Mouse (Mus musculus): ENCODE measurements around the gene Abhd12. TPM values are rescaled to one million over a fixed set of nuclear protein-coding genes. Genes with fewer than 3 reads are reported as not detected.
A peak's percentile ranks its signal among the peaks of the same experiment; 100 is the strongest.
"Not testable (repeated sequence)": the region's sequence is repeated elsewhere in the genome, so short reads cannot be mapped to it uniquely, and the experiment has no call there.

Abhd12 gene
- polyA plus RNA-seq (2014; fragmentation: Nextera tagmentation; extraction: Ambion mirVana) = 89.8 and 100 TPM in 2 replicates

- H3K27ac ChIP-seq (ENCODE audit: low read depth, low read length) = peak within 1 kb of the TSS; percentile 79
- H3K9ac ChIP-seq (ENCODE audit: low read length) = peak within 1 kb of the TSS; percentile 94
- peak; percentile 98 for ATAC-seq
- peak within 1 kb of the TSS; percentile 79 for H3K4me2 ChIP-seq (ENCODE audit: low read length)
- no peaks in the 10 kb centered on the region for H3K9me3 ChIP-seq (replicated peaks; ENCODE audit: control insufficient read depth, low read length)
- peak within 1 kb of the TSS; percentile 86 for H3K4me3 ChIP-seq (ENCODE audit: low read depth, low read length)
- H3K27me3 ChIP-seq (replicated peaks; ENCODE audit: control insufficient read depth, insufficient read depth, low read length) = no peaks in the 10 kb centered on the region
- peaks cover 12% of the 10 kb centered on the region for H3K4me1 ChIP-seq (ENCODE audit: control insufficient read depth, insufficient read depth, low read length)
- 0 out of 2 replicates have a peak, but pooled peaks cover 7% of the 10 kb centered on the region for H3K36me3 ChIP-seq (ENCODE audit: control insufficient read depth, insufficient read depth, low read length)
- peak; percentile 98 for DNase-seq (ENCODE audit: low spot score)
- under 1% methylated on average over 58 of the region's 72 CpGs for WGBS
Measured at GRCm38 (mm10) chr2:150904272-150904935, at the start of gene Abhd12. Gene Abhd12, minus strand, starts transcription at chr2:150904741.

GRCm38 (mm10) chr2:150951201-150951600, 46.7 kb upstream of the Abhd12 start:
- H3K4me1 ChIP-seq (ENCODE audit: control insufficient read depth, insufficient read depth, low read length) = no peaks in the 10 kb centered on the region
- no peak overlapping the region for H3K27ac ChIP-seq (ENCODE audit: low read depth, low read length)
- H3K9me3 ChIP-seq (replicated peaks; ENCODE audit: control insufficient read depth, low read length) = no peaks in the 10 kb centered on the region
- 97% methylated on average over 2 of the region's 2 CpGs for WGBS
- H3K9ac ChIP-seq (ENCODE audit: low read length) = no peak overlapping the region
- ATAC-seq (no peak), DNase-seq (ENCODE audit: low spot score) (no peak)
- peaks cover 72% of the 10 kb centered on the region for H3K36me3 ChIP-seq (ENCODE audit: control insufficient read depth, insufficient read depth, low read length)
- no peak overlapping the region for H3K4me2 ChIP-seq (ENCODE audit: low read length)
- H3K4me3 ChIP-seq (ENCODE audit: low read depth, low read length) = no peak overlapping the region
- no peaks in the 10 kb centered on the region for H3K27me3 ChIP-seq (replicated peaks; ENCODE audit: control insufficient read depth, insufficient read depth, low read length)

GRCm38 (mm10) chr2:150950056-150950455, 45.5 kb upstream of the Abhd12 start:
- WGBS = 93% methylated on average over 6 of the region's 6 CpGs
- Histone ChIP-seq H3K9ac (ENCODE audit: low read length) (no peak overlapping the region), H3K36me3 (ENCODE audit: control insufficient read depth, insufficient read depth, low read length) (peaks cover 62% of the 10 kb centered on the region), H3K27ac (ENCODE audit: low read depth, low read length) (no peak overlapping the region), H3K4me2 (ENCODE audit: low read length) (no peak overlapping the region), H3K4me3 (ENCODE audit: low read depth, low read length) (no peak overlapping the region), H3K9me3 (replicated peaks; ENCODE audit: control insufficient read depth, low read length) (no peaks in the 10 kb centered on the region), H3K4me1 (ENCODE audit: control insufficient read depth, insufficient read depth, low read length) (no peaks in the 10 kb centered on the region), H3K27me3 (replicated peaks; ENCODE audit: control insufficient read depth, insufficient read depth, low read length) (no peaks in the 10 kb centered on the region)
- ATAC-seq (no peak), DNase-seq (ENCODE audit: low spot score) (no peak)

GRCm38 (mm10) chr2:150949652-150950051, 45.1 kb upstream of the Abhd12 start:
- ATAC-seq = no peak
- Histone ChIP-seq H3K9me3 (replicated peaks; ENCODE audit: control insufficient read depth, low read length) (no peaks in the 10 kb centered on the region), H3K36me3 (ENCODE audit: control insufficient read depth, insufficient read depth, low read length) (peaks cover 62% of the 10 kb centered on the region)

GRCm38 (mm10) chr2:150948786-150949185, 44.2 kb upstream of the Abhd12 start:
- ATAC-seq (no peak), DNase-seq (ENCODE audit: low spot score) (no peak)
- no peaks in the 10 kb centered on the region for H3K9me3 ChIP-seq (replicated peaks; ENCODE audit: control insufficient read depth, low read length)
- 83% methylated on average over 5 of the region's 5 CpGs for WGBS
- no peak overlapping the region for H3K27ac ChIP-seq (ENCODE audit: low read depth, low read length)
- H3K4me3 ChIP-seq (ENCODE audit: low read depth, low read length) = no peak overlapping the region
- H3K36me3 ChIP-seq (ENCODE audit: control insufficient read depth, insufficient read depth, low read length) = peaks cover 63% of the 10 kb centered on the region
- no peaks in the 10 kb centered on the region for H3K27me3 ChIP-seq (replicated peaks; ENCODE audit: control insufficient read depth, insufficient read depth, low read length)
- no peak overlapping the region for H3K9ac ChIP-seq (ENCODE audit: low read length)
- no peaks in the 10 kb centered on the region for H3K4me1 ChIP-seq (ENCODE audit: control insufficient read depth, insufficient read depth, low read length)
- H3K4me2 ChIP-seq (ENCODE audit: low read length) = no peak overlapping the region

More at GRCm38 (mm10) chr2:150949652-150950051, 45.1 kb upstream of the Abhd12 start:
- Histone ChIP-seq H3K9ac (ENCODE audit: low read length) (no peak overlapping the region), H3K27me3 (replicated peaks; ENCODE audit: control insufficient read depth, insufficient read depth, low read length) (no peaks in the 10 kb centered on the region), H3K4me2 (ENCODE audit: low read length) (no peak overlapping the region), H3K27ac (ENCODE audit: low read depth, low read length) (no peak overlapping the region), H3K4me3 (ENCODE audit: low read depth, low read length) (no peak overlapping the region), H3K4me1 (ENCODE audit: control insufficient read depth, insufficient read depth, low read length) (no peaks in the 10 kb centered on the region)
- WGBS = 92% methylated on average over 3 of the region's 3 CpGs
- no peak for DNase-seq (ENCODE audit: low spot score)

GRCm38 (mm10) chr2:150947880-150948611, 43.5 kb upstream of the Abhd12 start:
- not testable (repeated sequence) for H3K4me1 ChIP-seq (ENCODE audit: control insufficient read depth, insufficient read depth, low read length); ATAC-seq; H3K9ac ChIP-seq (ENCODE audit: low read length); H3K9me3 ChIP-seq (replicated peaks; ENCODE audit: control insufficient read depth, low read length); H3K27me3 ChIP-seq (replicated peaks; ENCODE audit: control insufficient read depth, insufficient read depth, low read length); H3K4me2 ChIP-seq (ENCODE audit: low read length); H3K27ac ChIP-seq (ENCODE audit: low read depth, low read length); DNase-seq (ENCODE audit: low spot score); H3K4me3 ChIP-seq (ENCODE audit: low read depth, low read length)
- peaks cover 65% of the 10 kb centered on the region for H3K36me3 ChIP-seq (ENCODE audit: control insufficient read depth, insufficient read depth, low read length)
- 92% methylated on average over 12 of the region's 12 CpGs for WGBS

- not testable (repeated sequence) for H3K27me3 ChIP-seq (replicated peaks; ENCODE audit: control insufficient read depth, insufficient read depth, low read length); ATAC-seq; H3K4me3 ChIP-seq (ENCODE audit: low read depth, low read length); H3K4me1 ChIP-seq (ENCODE audit: control insufficient read depth, insufficient read depth, low read length); H3K9me3 ChIP-seq (replicated peaks; ENCODE audit: control insufficient read depth, low read length); H3K4me2 ChIP-seq (ENCODE audit: low read length); DNase-seq (ENCODE audit: low spot score); H3K9ac ChIP-seq (ENCODE audit: low read length); H3K27ac ChIP-seq (ENCODE audit: low read depth, low read length)
- 90% methylated on average over 5 of the region's 5 CpGs for WGBS
- H3K36me3 ChIP-seq (ENCODE audit: control insufficient read depth, insufficient read depth, low read length) = peaks cover 60% of the 10 kb centered on the region
Measured at GRCm38 (mm10) chr2:150947341-150947740, 42.8 kb upstream of the Abhd12 start.

- Histone ChIP-seq H3K36me3 (ENCODE audit: control insufficient read depth, insufficient read depth, low read length) (peaks cover 50% of the 10 kb centered on the region), H3K4me1 (ENCODE audit: control insufficient read depth, insufficient read depth, low read length) (no peaks in the 10 kb centered on the region), H3K27me3 (replicated peaks; ENCODE audit: control insufficient read depth, insufficient read depth, low read length) (no peaks in the 10 kb centered on the region), H3K9me3 (replicated peaks; ENCODE audit: control insufficient read depth, low read length) (no peaks in the 10 kb centered on the region), H3K4me3 (ENCODE audit: low read depth, low read length) (no peak overlapping the region), H3K9ac (ENCODE audit: low read length) (no peak overlapping the region), H3K27ac (ENCODE audit: low read depth, low read length) (no peak overlapping the region), H3K4me2 (ENCODE audit: low read length) (no peak overlapping the region)
- WGBS = 94% methylated on average over 5 of the region's 5 CpGs
- ATAC-seq (no peak), DNase-seq (ENCODE audit: low spot score) (no peak)
Measured at GRCm38 (mm10) chr2:150944017-150944416, 39.5 kb upstream of the Abhd12 start.

GRCm38 (mm10) chr2:150934659-150935058, 30.1 kb upstream of the Abhd12 start:
- Histone ChIP-seq H3K27ac (ENCODE audit: low read depth, low read length) (no peak overlapping the region), H3K4me3 (ENCODE audit: low read depth, low read length) (no peak overlapping the region), H3K4me1 (ENCODE audit: control insufficient read depth, insufficient read depth, low read length) (no peaks in the 10 kb centered on the region), H3K9me3 (replicated peaks; ENCODE audit: control insufficient read depth, low read length) (no peaks in the 10 kb centered on the region), H3K9ac (ENCODE audit: low read length) (no peak overlapping the region), H3K36me3 (ENCODE audit: control insufficient read depth, insufficient read depth, low read length) (peaks cover 53% of the 10 kb centered on the region), H3K27me3 (replicated peaks; ENCODE audit: control insufficient read depth, insufficient read depth, low read length) (no peaks in the 10 kb centered on the region), H3K4me2 (ENCODE audit: low read length) (no peak overlapping the region)
- DNase-seq (ENCODE audit: low spot score) = no peak
- WGBS = 98% methylated on average over 4 of the region's 4 CpGs
- no peak for ATAC-seq

All from forebrain, embryonic 14.5 days (tissue).